Mouse (Mus musculus): ENCODE measurements around the gene Paf1.
"Not testable (repeated sequence)": the region's sequence is repeated elsewhere in the genome, so short reads cannot be mapped to it uniquely, and the experiment has no call there.

The Paf1 gene

GRCm38 (mm10) chr7:28383606-28384005 lies 9.1 kb upstream of the Paf1 start:
- no peak for DNase-seq (ENCODE audit: low read depth, low spot score)

GRCm38 (mm10) chr7:28384162-28384561 lies 8.6 kb upstream of the Paf1 start:
- DNase-seq (ENCODE audit: low read depth, low spot score): no peak

GRCm38 (mm10) chr7:28385196-28385595 lies 7.6 kb upstream of the Paf1 start:
- no peak for DNase-seq (ENCODE audit: low read depth, low spot score)

- DNase-seq (ENCODE audit: low read depth, low spot score): no peak
Observed at GRCm38 (mm10) chr7:28386007-28386406, 6.7 kb upstream of the Paf1 start.

GRCm38 (mm10) chr7:28386462-28386861 lies 6.3 kb upstream of the Paf1 start:
- DNase-seq (ENCODE audit: low read depth, low spot score): peak; percentile 94

- DNase-seq (ENCODE audit: low read depth, low spot score): not testable (repeated sequence)
Observed at GRCm38 (mm10) chr7:28386877-28387276, 5.9 kb upstream of the Paf1 start.

- DNase-seq (ENCODE audit: low read depth, low spot score): not testable (repeated sequence)
Observed at GRCm38 (mm10) chr7:28387384-28387783, 5.4 kb upstream of the Paf1 start.

- no peak for DNase-seq (ENCODE audit: low read depth, low spot score)
Observed at GRCm38 (mm10) chr7:28390331-28390730, 2.4 kb upstream of the Paf1 start.

GRCm38 (mm10) chr7:28393272-28393951 lies 661 bp downstream of the Paf1 start:
- no peak for DNase-seq (ENCODE audit: low read depth, low spot score)

- no peak for DNase-seq (ENCODE audit: low read depth, low spot score)
Observed at GRCm38 (mm10) chr7:28395425-28395824, 2.7 kb downstream of the Paf1 start.

GRCm38 (mm10) chr7:28398000-28398399 lies 5.2 kb downstream of the Paf1 start:
- DNase-seq (ENCODE audit: low read depth, low spot score): peak; percentile 70

- no peak for DNase-seq (ENCODE audit: low read depth, low spot score)
Observed at GRCm38 (mm10) chr7:28398696-28399340, 6.1 kb downstream of the Paf1 start.

GRCm38 (mm10) chr7:28401030-28401429 lies 8.3 kb downstream of the Paf1 start:
- no peak for DNase-seq (ENCODE audit: low read depth, low spot score)

- DNase-seq (ENCODE audit: low read depth, low spot score): no peak
Observed at GRCm38 (mm10) chr7:28401942-28402341, 9.2 kb downstream of the Paf1 start.

- no peak for DNase-seq (ENCODE audit: low read depth, low spot score)
Observed at GRCm38 (mm10) chr7:28410841-28411475, 18.2 kb downstream of the Paf1 start.

- DNase-seq (ENCODE audit: low read depth, low spot score): peak; percentile 44
Observed at GRCm38 (mm10) chr7:28412826-28413225, 20.1 kb downstream of the Paf1 start.

- DNase-seq (ENCODE audit: low read depth, low spot score): peak; percentile 62
Observed at GRCm38 (mm10) chr7:28417368-28417767, 24.6 kb downstream of the Paf1 start.

- DNase-seq (ENCODE audit: low read depth, low spot score): peak; percentile 96
Observed at GRCm38 (mm10) chr7:28418096-28418670, 25.4 kb downstream of the Paf1 start.

- no peak for DNase-seq (ENCODE audit: low read depth, low spot score)
Observed at GRCm38 (mm10) chr7:28419416-28419815, 26.7 kb downstream of the Paf1 start.

- DNase-seq (ENCODE audit: low read depth, low spot score): no peak
Observed at GRCm38 (mm10) chr7:28423018-28423417, 30.3 kb downstream of the Paf1 start.

- DNase-seq (ENCODE audit: low read depth, low spot score): no peak
Observed at GRCm38 (mm10) chr7:28427738-28428137, 35.0 kb downstream of the Paf1 start.

GRCm38 (mm10) chr7:28430512-28430911 lies 37.8 kb downstream of the Paf1 start:
- DNase-seq (ENCODE audit: low read depth, low spot score): no peak

All from ZHBTc4 (cell line).